Mouse (Mus musculus): Measurements from ENCODE around the gene 2210016L21Rik. TPM values are rescaled to one million over a fixed set of nuclear protein-coding genes. Genes with fewer than 3 reads are reported as not detected.
"Not testable (repeated sequence)": the region's sequence is repeated elsewhere in the genome, so short reads cannot be mapped to it uniquely, and the experiment has no call there.

The 2210016L21Rik gene
- 49.0 and 49.9 TPM in 2 replicates for polyA plus RNA-seq (2016; fragmentation: Nextera tagmentation; extraction: Ambion mirVana)

DNA sequence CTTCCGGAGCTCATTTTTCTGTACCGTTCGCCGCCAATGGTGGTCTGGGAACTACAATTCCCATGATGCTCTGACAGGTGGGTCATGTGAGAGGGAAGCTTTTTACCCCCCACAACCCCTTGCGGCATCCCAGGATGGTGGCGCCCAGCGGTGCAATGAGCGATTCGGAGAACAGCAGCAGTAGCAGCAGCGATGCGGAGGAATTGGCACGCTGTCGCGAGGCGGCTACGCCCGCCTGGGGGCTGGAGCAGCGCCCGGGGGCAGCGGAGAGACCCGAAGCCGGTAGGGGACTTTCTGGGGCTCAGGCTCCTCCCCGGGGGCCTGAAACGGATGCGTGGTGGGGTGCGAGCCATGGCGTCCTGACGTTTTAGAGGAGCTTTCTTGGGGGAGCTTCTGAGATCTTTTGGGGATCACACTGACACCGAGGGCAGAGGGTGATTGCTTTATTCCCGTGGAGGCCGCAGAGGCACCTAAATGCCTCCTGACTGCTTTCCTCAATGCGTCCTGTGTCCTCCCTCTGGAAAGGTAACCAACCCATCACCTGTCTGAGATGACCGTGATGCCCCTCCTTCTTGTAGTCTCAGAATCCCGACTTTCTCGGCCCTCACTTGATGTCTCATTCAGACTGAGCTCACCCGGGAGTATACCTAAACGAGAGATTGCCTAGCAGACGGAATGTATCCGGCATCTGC lies at the start of gene 2210016L21Rik:
Gene 2210016L21Rik (plus strand): TSS at position 85 of the 692 bp plus-strand sequence.
- Histone ChIP-seq H3K4me3 (peak within 1 kb of the TSS; percentile 89), H3K9me3 (peaks cover 7% of the 10 kb centered on the region; the same call in 1 of the 2 replicates), H3K27me3 (ENCODE audit: insufficient read depth, poor library complexity, severe bottlenecking) (no peaks in the 10 kb centered on the region), H3K4me1 (replicated peaks) (peaks cover 22% of the 10 kb centered on the region), H3K27ac (peak within 1 kb of the TSS; percentile 94), H3K36me3 (peaks cover 26% of the 10 kb centered on the region)
- 2% methylated on average over 39 of the region's 39 CpGs for WGBS
- DNase-seq (ENCODE audit: low spot score): peak; percentile 90

DNA sequence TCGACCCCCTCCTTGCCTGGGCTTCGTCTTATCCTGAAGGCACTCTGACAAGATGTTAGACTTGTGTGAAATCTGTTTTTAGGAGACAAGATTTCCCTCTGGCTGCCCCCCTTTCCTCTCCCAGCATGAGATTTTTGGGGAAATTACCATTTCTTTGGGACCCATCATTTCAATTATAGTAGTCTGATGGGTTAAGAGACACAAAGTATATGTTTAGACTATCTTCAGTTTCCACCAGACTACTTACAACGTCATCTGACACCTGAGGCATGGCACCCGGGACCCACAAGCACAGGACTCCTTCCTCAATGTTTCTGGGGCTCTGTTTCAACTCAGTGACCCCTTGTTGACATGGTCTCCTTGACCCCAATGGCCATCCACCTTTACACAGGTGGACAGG lies 46.4 kb upstream of the 2210016L21Rik start:
- Histone ChIP-seq H3K4me1 (replicated peaks) (peaks cover 9% of the 10 kb centered on the region), H3K9me3 (no peaks in the 10 kb centered on the region), H3K36me3 (no peaks in the 10 kb centered on the region), H3K27me3 (ENCODE audit: insufficient read depth, poor library complexity, severe bottlenecking) (no peaks in the 10 kb centered on the region), H3K27ac (no peak overlapping the region), H3K4me3 (no peak overlapping the region)
- 87% methylated on average over 4 of the region's 4 CpGs for WGBS
- no peak for DNase-seq (ENCODE audit: low spot score)

GRCm38 (mm10) chr5:114896688-114897373 lies 45.1 kb upstream of the 2210016L21Rik start, which contains the start of gene Oasl2:
Gene Oasl2 (plus strand): TSS chr5:114896936.
- Histone ChIP-seq H3K4me3 (peak within 1 kb of the TSS; percentile 0; the same call in 1 of the 2 replicates), H3K27ac (0 out of 2 replicates have a peak within 1 kb of the TSS, but pooled peaks have one; percentile 42)
- no peak for DNase-seq (ENCODE audit: low spot score)

DNA sequence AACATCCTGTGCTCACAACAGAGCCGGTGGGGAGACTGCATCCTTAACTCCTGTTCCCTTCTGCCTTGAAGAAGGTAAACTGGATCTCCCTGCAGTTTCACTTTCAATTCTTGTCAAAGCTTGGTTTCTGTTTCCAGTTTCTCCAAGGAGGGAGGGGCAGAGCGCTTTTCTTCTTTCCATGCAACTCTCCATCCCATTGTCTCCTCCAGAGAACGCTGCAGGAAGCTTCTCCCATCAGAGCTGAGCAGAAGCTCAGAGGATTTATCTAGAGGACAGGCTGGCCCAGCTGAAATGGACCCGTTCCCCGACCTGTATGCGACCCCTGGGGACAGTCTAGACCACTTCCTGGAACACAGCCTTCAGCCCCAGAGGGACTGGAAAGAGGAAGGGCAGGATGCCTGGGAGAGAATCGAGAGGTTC lies 44.6 kb upstream of the 2210016L21Rik start:
- H3K36me3 ChIP-seq: no peaks in the 10 kb centered on the region
- no peaks in the 10 kb centered on the region for H3K9me3 ChIP-seq
- H3K4me3 ChIP-seq: peak overlapping the region; percentile 0; the same call in 1 of the 2 replicates
- H3K4me1 ChIP-seq (replicated peaks): peaks cover 9% of the 10 kb centered on the region
- 13% methylated on average over 7 of the region's 7 CpGs for WGBS
- 0 out of 2 replicates have a peak overlapping the region, but pooled peaks have one; percentile 42 for H3K27ac ChIP-seq
- H3K27me3 ChIP-seq (ENCODE audit: insufficient read depth, poor library complexity, severe bottlenecking): no peaks in the 10 kb centered on the region
- no peak for DNase-seq (ENCODE audit: low spot score)

More at GRCm38 (mm10) chr5:114896688-114897373, 45.1 kb upstream of the 2210016L21Rik start, which contains the start of gene Oasl2:
- Histone ChIP-seq H3K9me3 (no peaks in the 10 kb centered on the region), H3K27me3 (ENCODE audit: insufficient read depth, poor library complexity, severe bottlenecking) (no peaks in the 10 kb centered on the region), H3K36me3 (no peaks in the 10 kb centered on the region), H3K4me1 (replicated peaks) (peaks cover 9% of the 10 kb centered on the region)
- WGBS: 66% methylated on average over 13 of the region's 13 CpGs

DNA sequence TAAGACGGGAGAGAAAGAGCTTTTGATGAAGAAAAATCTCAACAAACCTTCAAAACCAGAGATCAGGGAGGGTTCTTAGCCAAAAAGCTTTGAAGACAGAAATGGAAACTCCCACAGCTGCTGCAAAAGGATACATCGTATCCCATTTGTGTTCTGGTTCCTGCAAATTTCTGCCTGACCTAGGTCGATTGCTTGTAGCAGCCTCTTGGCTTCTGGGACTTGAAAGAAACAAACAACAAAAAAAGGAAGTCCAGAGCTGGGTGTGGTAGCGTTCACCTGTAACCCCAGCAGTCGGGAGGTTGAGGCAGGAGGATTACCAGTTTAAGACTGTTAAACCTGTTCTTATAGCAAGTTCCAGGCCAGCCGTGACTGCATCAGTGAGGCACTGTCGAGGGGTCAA lies 43.1 kb upstream of the 2210016L21Rik start:
- Histone ChIP-seq H3K4me3 (no peak overlapping the region), H3K27me3 (ENCODE audit: insufficient read depth, poor library complexity, severe bottlenecking) (no peaks in the 10 kb centered on the region), H3K27ac (no peak overlapping the region), H3K9me3 (no peaks in the 10 kb centered on the region), H3K36me3 (no peaks in the 10 kb centered on the region), H3K4me1 (replicated peaks) (peaks cover 9% of the 10 kb centered on the region)
- WGBS: 81% methylated on average over 7 of the region's 7 CpGs
- DNase-seq (ENCODE audit: low spot score): no peak

GRCm38 (mm10) chr5:114902413-114902812 lies 39.5 kb upstream of the 2210016L21Rik start:
- Histone ChIP-seq H3K27ac (no peak overlapping the region), H3K9me3 (0 out of 2 replicates have a peak, but pooled peaks cover 3% of the 10 kb centered on the region), H3K4me3 (no peak overlapping the region), H3K36me3 (no peaks in the 10 kb centered on the region), H3K4me1 (replicated peaks) (peaks cover 9% of the 10 kb centered on the region), H3K27me3 (ENCODE audit: insufficient read depth, poor library complexity, severe bottlenecking) (no peaks in the 10 kb centered on the region)
- 22% methylated on average over 1 of the region's 1 CpGs for WGBS
- DNase-seq (ENCODE audit: low spot score): peak; percentile 47

DNA sequence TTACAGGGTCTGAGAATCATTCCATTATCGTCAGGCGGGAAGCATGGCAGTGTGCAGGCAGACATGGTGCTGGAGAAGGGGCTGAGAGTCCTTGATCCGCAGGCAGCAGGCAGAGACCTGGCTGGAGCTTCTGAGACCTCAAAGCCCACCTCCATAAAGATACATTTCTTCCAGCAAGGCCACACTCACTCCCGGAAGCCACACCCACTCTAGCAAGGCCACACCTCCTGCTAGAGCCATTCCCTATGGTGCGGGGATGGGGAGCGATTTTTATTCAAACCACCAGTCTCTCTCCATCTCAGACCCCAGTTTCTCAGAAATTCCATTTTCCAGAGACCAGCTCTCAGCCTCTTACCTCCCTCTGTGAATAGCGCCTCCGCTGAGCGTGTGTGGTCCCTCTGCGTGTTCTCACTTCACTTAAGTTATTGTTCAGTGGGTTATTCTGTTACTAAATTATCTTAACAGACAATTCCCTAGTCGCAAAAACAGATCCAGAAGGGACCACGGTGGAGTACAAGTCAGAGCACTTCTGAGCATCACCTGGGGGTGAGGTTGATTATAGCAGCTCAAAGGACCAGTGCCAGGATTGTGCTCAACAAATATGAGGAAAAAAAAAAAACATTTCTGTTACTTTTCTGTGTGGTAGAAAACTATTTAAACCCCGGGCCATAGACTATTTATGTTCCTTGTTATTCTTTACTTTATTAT lies 33.2 kb upstream of the 2210016L21Rik start:
- 0 out of 2 replicates have a peak, but pooled peaks cover 3% of the 10 kb centered on the region for H3K9me3 ChIP-seq
- no peaks in the 10 kb centered on the region for H3K36me3 ChIP-seq
- H3K4me3 ChIP-seq: no peak overlapping the region
- no peak overlapping the region for H3K27ac ChIP-seq
- H3K4me1 ChIP-seq (replicated peaks): 0 out of 2 replicates have a peak, but pooled peaks cover 10% of the 10 kb centered on the region
- WGBS: 52% methylated on average over 13 of the region's 13 CpGs
- no peak for DNase-seq (ENCODE audit: low spot score)
- H3K27me3 ChIP-seq (ENCODE audit: insufficient read depth, poor library complexity, severe bottlenecking): no peaks in the 10 kb centered on the region

DNA sequence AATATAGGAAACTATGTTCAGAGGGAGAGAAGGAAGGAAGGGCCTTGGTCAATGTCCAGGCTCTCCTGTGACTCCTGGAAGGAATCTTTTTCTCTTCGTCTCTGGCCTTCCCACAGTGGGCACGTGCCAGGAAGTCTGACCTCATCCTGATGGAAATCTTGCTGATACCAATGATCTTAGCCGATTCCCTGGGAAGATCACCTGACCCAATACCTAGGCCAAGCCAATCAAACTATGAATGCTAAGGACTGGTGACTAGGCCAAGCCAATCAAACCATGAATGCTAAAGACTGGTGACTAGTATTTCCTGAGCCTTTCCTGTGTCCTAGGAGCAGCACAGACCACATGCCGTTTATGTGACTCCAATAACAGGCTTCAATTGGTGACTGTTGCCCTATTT lies 28.3 kb upstream of the 2210016L21Rik start:
- Histone ChIP-seq H3K36me3 (no peaks in the 10 kb centered on the region), H3K9me3 (no peaks in the 10 kb centered on the region), H3K27me3 (ENCODE audit: insufficient read depth, poor library complexity, severe bottlenecking) (no peaks in the 10 kb centered on the region), H3K4me1 (replicated peaks) (peaks cover 9% of the 10 kb centered on the region; the same call in 1 of the 2 replicates), H3K4me3 (no peak overlapping the region), H3K27ac (no peak overlapping the region)
- no peak for DNase-seq (ENCODE audit: low spot score)
- WGBS: 79% methylated on average over 4 of the region's 4 CpGs

DNA sequence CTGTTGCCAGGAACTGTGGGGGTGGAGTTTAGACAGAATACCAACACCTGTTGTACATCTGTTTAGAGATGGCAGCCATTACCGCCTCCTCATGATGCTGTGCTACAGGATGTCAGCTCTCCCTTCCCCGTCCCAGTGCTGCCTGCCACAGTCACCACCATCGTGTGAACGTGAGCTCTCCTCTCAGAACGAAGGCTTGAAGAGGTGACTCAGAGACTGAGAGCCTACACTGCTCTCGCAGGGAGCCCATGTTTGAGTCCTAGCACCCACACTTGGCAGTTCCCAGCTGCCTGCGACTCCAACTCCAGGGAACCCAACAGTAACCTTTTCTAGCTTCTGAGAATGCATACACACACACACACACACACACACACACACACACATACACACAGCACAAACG lies 27.1 kb upstream of the 2210016L21Rik start:
- WGBS: 83% methylated on average over 8 of the region's 8 CpGs

GRCm38 (mm10) chr5:114915854-114916253 lies 26.1 kb upstream of the 2210016L21Rik start:
- no peak for DNase-seq (ENCODE audit: low spot score)
- Histone ChIP-seq H3K27ac (no peak overlapping the region), H3K4me1 (replicated peaks) (peaks cover 8% of the 10 kb centered on the region; the same call in 1 of the 2 replicates), H3K4me3 (no peak overlapping the region), H3K27me3 (ENCODE audit: insufficient read depth, poor library complexity, severe bottlenecking) (no peaks in the 10 kb centered on the region), H3K9me3 (no peaks in the 10 kb centered on the region), H3K36me3 (no peaks in the 10 kb centered on the region)
- WGBS: 81% methylated on average over 5 of the region's 5 CpGs

More for the DNA sequence above, 27.1 kb upstream of the 2210016L21Rik start:
- Histone ChIP-seq H3K9me3 (no peaks in the 10 kb centered on the region), H3K27me3 (ENCODE audit: insufficient read depth, poor library complexity, severe bottlenecking) (no peaks in the 10 kb centered on the region), H3K36me3 (no peaks in the 10 kb centered on the region), H3K4me3 (no peak overlapping the region), H3K27ac (no peak overlapping the region), H3K4me1 (replicated peaks) (peaks cover 8% of the 10 kb centered on the region; the same call in 1 of the 2 replicates)
- DNase-seq (ENCODE audit: low spot score): no peak

DNA sequence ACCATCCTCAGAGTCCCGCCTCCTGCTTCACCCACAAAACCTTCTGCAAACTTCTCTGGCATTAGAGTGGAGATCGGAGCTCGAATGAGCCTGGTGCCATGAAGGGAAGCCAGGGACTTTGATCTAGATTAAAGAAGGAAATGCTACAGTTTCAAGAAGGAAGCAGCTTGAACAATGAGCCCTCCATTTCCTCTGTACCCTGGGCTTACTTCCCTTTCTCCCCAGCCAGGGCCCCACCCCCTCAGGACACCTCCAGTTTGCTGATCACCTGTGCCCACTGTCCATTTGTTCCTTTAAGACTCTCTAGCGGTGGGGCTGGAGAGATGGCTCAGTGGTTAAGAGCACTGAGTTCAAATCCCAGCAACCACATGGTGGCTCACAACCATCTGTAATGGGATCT lies 25.2 kb upstream of the 2210016L21Rik start:
- Histone ChIP-seq H3K9me3 (no peaks in the 10 kb centered on the region), H3K4me1 (replicated peaks) (peaks cover 8% of the 10 kb centered on the region; the same call in 1 of the 2 replicates), H3K27me3 (ENCODE audit: insufficient read depth, poor library complexity, severe bottlenecking) (no peaks in the 10 kb centered on the region), H3K4me3 (no peak overlapping the region), H3K27ac (no peak overlapping the region), H3K36me3 (no peaks in the 10 kb centered on the region)
- 77% methylated on average over 4 of the region's 4 CpGs for WGBS
- no peak for DNase-seq (ENCODE audit: low spot score)

- not testable (repeated sequence) for H3K4me1 ChIP-seq (replicated peaks); DNase-seq (ENCODE audit: low spot score); H3K36me3 ChIP-seq; H3K27me3 ChIP-seq (ENCODE audit: insufficient read depth, poor library complexity, severe bottlenecking); H3K27ac ChIP-seq; H3K9me3 ChIP-seq; H3K4me3 ChIP-seq
- 94% methylated on average over 5 of the region's 5 CpGs for WGBS
These were observed 24.6 kb upstream of the 2210016L21Rik start for GRCm38 (mm10) chr5:114917357-114917756.

All from hindbrain, embryonic 10.5 days (tissue).